Mouse (Mus musculus) ES-E14 (cell line): Measurements from ENCODE around the gene Apod. TPM values are rescaled to one million over a fixed set of nuclear protein-coding genes. Genes with fewer than 3 reads are reported as not detected.
A peak's percentile ranks its signal among the peaks of the same experiment; 100 is the strongest.

Experiments used
- DNase-seq: peaks from one replicate; pipeline ENCODE4 v3.0.0-alpha.2; 2013; ENCODE audit warnings: low read depth, low spot score
- H3K27ac ChIP-seq: 2 replicates; pipeline ENCODE4 v1.5.1; 2012; ENCODE audit warnings: low read depth, mild to moderate bottlenecking, low read length, moderate library complexity, mixed read lengths; ENCODE audit not compliant: poor library complexity, insufficient read depth, severe bottlenecking
- H3K36me3 ChIP-seq: 2 replicates; pipeline ENCODE4 v1.6.1; 2012; ENCODE audit warnings: mild to moderate bottlenecking, low read length, moderate library complexity, mixed read lengths; ENCODE audit not compliant: control insufficient read depth, poor library complexity, insufficient read depth, severe bottlenecking
- H3K4me1 ChIP-seq, 2 experiments: fragments of 150-350 bp in 1 of 2; sonication (generic) in 1 of 2; 2 replicates each; pipeline ENCODE4 v1.6.1; 2012; ENCODE audit warnings: low read length in 2 of 2, mild to moderate bottlenecking in 1 of 2, mixed read lengths in 1 of 2; ENCODE audit not compliant: control insufficient read depth in 2 of 2, insufficient read depth in 2 of 2, poor library complexity in 1 of 2
- H3K4me3 ChIP-seq, 2 experiments: fragments of 150-350 bp in 1 of 2; sonication (generic) in 1 of 2; 2 replicates each; pipeline ENCODE4 v1.5.1; 2012; ENCODE audit warnings: low read length in 2 of 2, low read depth in 1 of 2, mild to moderate bottlenecking in 1 of 2, mixed read lengths in 1 of 2; ENCODE audit not compliant: insufficient read depth in 1 of 2, poor library complexity in 1 of 2, severe bottlenecking in 1 of 2
- H3K9ac ChIP-seq: 2 replicates; pipeline ENCODE4 v1.6.1; 2012; ENCODE audit warnings: low read depth, mild to moderate bottlenecking, low read length, mixed read lengths; ENCODE audit not compliant: poor library complexity, insufficient read depth, severe bottlenecking
- H3K9me3 ChIP-seq: fragments of 150-350 bp; sonication (generic); 2 replicates; pipeline ENCODE4 v1.6.1; 2012; ENCODE audit warnings: low read depth, mild to moderate bottlenecking, low read length; ENCODE audit not compliant: control insufficient read depth, insufficient read depth
- CHD2 ChIP-seq: IDR thresholded peaks from 2 replicates; pipeline ENCODE4 v1.6.1; 2014; ENCODE audit warnings: mild to moderate bottlenecking, low read depth, low read length, inconsistent platforms
- HCFC1 ChIP-seq: IDR thresholded peaks from 2 replicates; pipeline ENCODE4 v1.6.1; 2012; ENCODE audit warnings: low read length, inconsistent platforms, borderline replicate concordance; ENCODE audit not compliant: insufficient read depth
- MAFK ChIP-seq: IDR thresholded peaks from 2 replicates; pipeline ENCODE4 v1.6.1; 2014; ENCODE audit warnings: mild to moderate bottlenecking, low read depth, low read length, inconsistent platforms; ENCODE audit not compliant: insufficient read depth
- ZC3H11A ChIP-seq: IDR thresholded peaks from 2 replicates; pipeline ENCODE4 v1.6.1; 2012; ENCODE audit warnings: low read depth, mild to moderate bottlenecking, inconsistent platforms, low read length, borderline replicate concordance
- ZNF384 ChIP-seq: IDR thresholded peaks from 2 replicates; pipeline ENCODE4 v1.6.1; 2012; ENCODE audit warnings: low read depth, low read length, inconsistent platforms
- in situ Hi-C, 2 experiments: fragments of 600-800 bp; cut with MboI; formaldehyde crosslinking; loops; one replicate each; pipeline ENCODE4 v1.15.1; 2025; ENCODE audit warnings: low sequenced_read_pairs in 2 of 2, inconsistent platforms in 1 of 2; ENCODE audit not compliant: unreplicated experiment in 2 of 2
- total RNA-seq: library from RNA; depleted of rRNA; stranded (reverse); fragments of 300-350 nt; gene quantifications from 2 replicates; pipeline ENCODE4 v1.2.3, GENCODE M21; 2012

The Apod gene
- total RNA-seq, 1 experiment: 10.6 TPM

DNA sequence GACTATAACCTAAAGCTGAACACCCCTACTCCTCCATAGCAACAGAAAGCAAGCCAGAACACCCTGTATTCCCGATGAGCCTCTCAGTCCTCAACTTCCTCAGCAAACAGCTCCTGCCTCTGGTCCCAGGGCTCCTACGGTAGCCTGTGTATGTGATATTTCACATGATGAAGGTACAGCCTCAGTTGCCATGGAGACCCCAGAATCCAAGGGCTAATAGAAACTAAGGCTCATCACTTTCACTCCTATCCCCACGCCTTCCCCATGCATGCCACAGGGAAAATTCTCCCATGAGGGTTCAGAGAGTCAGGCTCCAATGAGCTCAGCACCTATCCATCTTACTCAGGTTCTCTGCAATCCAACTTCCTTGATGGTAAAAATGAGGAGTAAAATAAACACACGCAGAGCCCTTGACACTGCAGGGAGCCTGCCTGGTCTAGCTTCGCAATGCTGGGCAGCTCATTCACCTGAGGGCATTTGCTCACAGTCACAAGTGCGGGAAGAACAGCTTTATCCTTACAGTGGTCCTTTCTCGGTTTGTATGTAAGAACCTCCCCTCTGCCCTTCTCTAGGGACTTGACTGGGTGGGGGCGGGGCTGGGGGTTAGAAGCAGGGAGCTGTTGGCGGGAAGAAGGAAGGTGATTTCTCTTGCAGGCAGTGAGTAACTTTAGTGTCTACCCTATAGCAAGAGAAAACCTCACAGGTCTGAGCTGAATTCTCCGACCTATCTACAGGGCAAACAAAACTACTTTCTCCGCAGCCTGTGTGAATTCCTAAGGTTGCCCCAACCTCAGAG is 15.2 kb downstream of the Apod start:
- DNase-seq: no peak
- peak overlapping the region; percentile 15; the same call in 1 of the 2 replicates for H3K9ac ChIP-seq
- no peaks in the 10 kb centered on the region for H3K36me3 ChIP-seq
- TF ChIP-seq MAFK (no peak), CHD2 (no peak), ZNF384 (no peak), ZC3H11A (no peak), HCFC1 (no peak)
- peaks cover 11 to 37% of the 10 kb centered on the region in 2 experiments for H3K4me1 ChIP-seq
- no peaks in the 10 kb centered on the region for H3K9me3 ChIP-seq
- in situ Hi-C loops: no loop called here
- H3K4me3 ChIP-seq: peak overlapping the region; percentile 3 to 6; a peak in 1 of 4 replicates
- H3K27ac ChIP-seq: peak overlapping the region; percentile 98

DNA sequence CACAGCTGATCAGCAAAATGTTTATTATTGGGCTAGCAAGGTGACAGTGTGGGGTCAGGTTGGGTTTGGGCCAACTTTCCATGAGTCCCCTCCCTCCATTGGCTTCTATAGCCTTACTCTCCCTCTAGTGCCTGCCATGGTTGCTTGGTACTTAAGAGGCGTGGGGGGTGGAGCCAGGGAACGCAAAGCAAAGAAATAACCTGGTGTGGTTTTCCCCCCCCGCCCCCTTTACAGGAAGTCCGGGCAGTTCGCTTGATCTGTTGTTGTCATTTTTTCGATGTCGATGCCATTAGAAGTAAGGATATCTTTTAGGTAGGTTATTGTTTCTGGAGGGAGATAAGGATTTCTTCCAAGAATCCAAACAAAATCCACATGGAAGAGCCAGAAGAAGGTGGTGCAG is 17.5 kb downstream of the Apod start:
- in situ Hi-C loops: no loop called here
- TF ChIP-seq ZC3H11A (no peak), CHD2 (no peak), MAFK (no peak), ZNF384 (no peak), HCFC1 (no peak)

DNA sequence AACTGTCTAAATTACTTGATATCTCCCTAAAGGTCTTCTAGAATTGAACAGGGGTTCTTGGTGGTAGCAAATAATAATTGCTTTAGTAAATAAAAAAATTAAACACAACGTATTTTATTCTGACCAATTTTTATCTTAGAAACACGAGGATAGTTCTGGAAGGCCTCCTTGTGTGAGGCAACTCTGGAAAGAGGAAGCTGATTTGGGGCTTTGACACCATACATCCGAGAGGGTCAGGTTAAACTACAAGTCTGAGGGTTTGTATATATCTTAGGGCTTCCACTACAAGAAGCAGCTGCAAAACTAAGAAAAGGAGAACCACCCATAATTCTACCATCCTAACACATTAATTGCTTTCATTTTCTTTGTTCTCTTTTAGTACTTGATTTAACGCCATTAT is 20.8 kb downstream of the Apod start:
- no peak for TF ChIP-seq ZC3H11A
- TF ChIP-seq ZNF384: no peak
- Histone ChIP-seq H3K27ac (no peak overlapping the region), H3K4me3 (no peak overlapping the region), H3K9me3 (no peaks in the 10 kb centered on the region), H3K4me1 (peaks cover 0 to 9% of the 10 kb centered on the region in 2 experiments; a peak in 1 of 4 replicates), H3K36me3 (no peaks in the 10 kb centered on the region), H3K9ac (no peak overlapping the region)
- in situ Hi-C loops: no loop called here
- no peak for DNase-seq

More for the DNA sequence above, 17.5 kb downstream of the Apod start:
- Histone ChIP-seq H3K4me1 (peaks cover 11 to 30% of the 10 kb centered on the region in 2 experiments), H3K36me3 (no peaks in the 10 kb centered on the region), H3K9me3 (no peaks in the 10 kb centered on the region), H3K27ac (no peak overlapping the region), H3K9ac (no peak overlapping the region), H3K4me3 (no peak overlapping the region)
- no peak for DNase-seq

DNA sequence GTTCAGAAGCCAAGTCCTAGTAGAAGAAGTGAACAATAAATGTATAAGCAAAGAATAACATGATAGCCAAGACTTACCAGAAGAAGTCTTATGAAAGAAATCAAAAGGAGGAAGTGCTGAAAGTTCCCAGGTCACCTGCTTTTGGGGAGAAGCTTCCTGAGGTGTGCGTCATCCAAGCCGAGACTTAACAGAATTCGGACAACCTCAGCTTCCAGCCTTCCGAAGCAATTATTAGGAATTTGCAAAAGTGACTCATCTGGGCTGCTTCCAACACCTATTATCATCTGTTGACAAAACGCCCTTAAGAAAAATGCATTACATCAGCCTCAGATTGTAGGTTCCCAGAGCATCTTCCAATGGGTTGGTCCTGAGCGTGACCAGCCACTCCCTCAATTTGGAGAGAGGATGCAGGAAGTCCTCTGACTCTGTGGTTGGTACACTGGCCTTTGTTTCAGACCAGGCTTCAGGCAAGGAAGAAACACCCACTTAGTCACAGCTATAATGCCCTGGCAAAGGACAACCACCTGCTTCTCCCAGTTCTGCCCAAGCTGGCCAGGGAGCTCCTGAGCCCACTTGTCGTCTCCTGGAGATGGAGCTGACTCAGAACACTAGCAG is 23.8 kb downstream of the Apod start:
- no peaks in the 10 kb centered on the region for H3K9me3 ChIP-seq

More for the DNA sequence above, 23.8 kb downstream of the Apod start:
- H3K9ac ChIP-seq: no peak overlapping the region
- TF ChIP-seq MAFK: no peak
- TF ChIP-seq ZNF384: no peak
- no peak for TF ChIP-seq HCFC1
- no peak for TF ChIP-seq CHD2
- TF ChIP-seq ZC3H11A: no peak
- no peak for DNase-seq
- peaks cover 0 to 2% of the 10 kb centered on the region in 2 experiments; a peak in 1 of 4 replicates for H3K4me1 ChIP-seq
- H3K4me3 ChIP-seq: no peak overlapping the region
- no peak overlapping the region for H3K27ac ChIP-seq
- no peaks in the 10 kb centered on the region for H3K36me3 ChIP-seq
- in situ Hi-C loops: no loop called here
